Mouse (Mus musculus) C2C12 (cell line): ENCODE results near the gene Pou3f1.
A peak's percentile ranks its signal among the peaks of the same experiment; 100 is the strongest.

Source experiments
- CEBPB ChIP-seq: IDR thresholded peaks from one replicate; pipeline ENCODE4 v1.6.1; 2011; ENCODE audit warnings: low read depth, mild to moderate bottlenecking, control low read depth, moderate library complexity
- CTCF ChIP-seq: IDR thresholded peaks from one replicate; pipeline ENCODE4 v1.5.1; 2011; ENCODE audit not compliant: control insufficient read depth, insufficient read depth, insufficient read length
- MAX ChIP-seq: IDR thresholded peaks from one replicate; pipeline ENCODE4 v1.6.1; 2011; ENCODE audit warnings: mild to moderate bottlenecking, control low read depth
- MYOD1 ChIP-seq: IDR thresholded peaks from one replicate; pipeline ENCODE4 v1.6.1; 2011; ENCODE audit warnings: low read depth; ENCODE audit not compliant: control insufficient read depth, insufficient read length
- MYOG ChIP-seq: IDR thresholded peaks from one replicate; pipeline ENCODE4 v1.6.1; 2011; ENCODE audit not compliant: control insufficient read depth, insufficient read length; ENCODE audit errors: extremely low read depth
- USF1 ChIP-seq: IDR thresholded peaks from one replicate; pipeline ENCODE4 v1.6.1; 2011; ENCODE audit warnings: low read depth, mild to moderate bottlenecking, control low read depth, moderate library complexity

DNA sequence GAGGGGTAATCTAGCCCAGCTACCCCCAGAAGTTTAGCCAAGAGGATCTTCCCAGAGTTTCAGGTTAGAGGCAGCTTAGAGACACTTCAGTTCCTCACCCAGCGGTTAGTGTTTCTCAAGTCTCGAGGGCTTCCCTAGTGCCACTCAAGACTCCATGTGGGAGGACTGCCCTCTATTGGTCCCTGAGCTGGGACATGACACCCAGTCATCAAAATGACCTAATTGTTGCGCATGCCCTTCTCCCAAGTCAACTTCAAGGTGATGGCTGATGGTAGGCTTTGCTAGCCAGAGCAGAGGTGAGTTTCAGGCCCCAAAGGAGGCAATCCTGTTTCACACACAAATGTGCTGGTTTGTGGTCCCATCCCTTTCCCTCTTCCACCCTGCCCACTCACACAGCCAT lies 6.4 kb downstream of the Pou3f1 start:
- TF ChIP-seq CTCF (peak; percentile 11), USF1 (no peak), CEBPB (no peak), MAX (no peak), MYOD1 (no peak), MYOG (no peak)
